Mouse (Mus musculus) embryonic facial prominence, embryonic 13.5 days (tissue): ENCODE results near the gene Gm3002. TPM values are rescaled to one million over a fixed set of nuclear protein-coding genes. Genes with fewer than 3 reads are reported as not detected.
"Not testable (repeated sequence)": the region's sequence is repeated elsewhere in the genome, so short reads cannot be mapped to it uniquely, and the experiment has no call there.

Source experiments
- ATAC-seq: fragments of 200-750 bp; cut with Nextera tagmentation; 2 replicates; pipeline ENCODE4 v1.8.0; 2017; ENCODE audit warnings: low read depth; ENCODE audit not compliant: insufficient number of reproducible peaks, insufficient read depth, low FRiP score, low TSS enrichment
- H3K27ac ChIP-seq: fragments of 300-500 bp; sonication (generic); 2 replicates; pipeline ENCODE4 v1.5.1; 2015; ENCODE audit warnings: moderate library complexity, mild to moderate bottlenecking, inconsistent platforms
- H3K27me3 ChIP-seq: fragments of 300-500 bp; sonication (generic); 2 replicates; pipeline ENCODE4 v1.6.1; 2015; ENCODE audit warnings: mild to moderate bottlenecking, inconsistent platforms
- H3K36me3 ChIP-seq: fragments of 300-500 bp; sonication (generic); 2 replicates; pipeline ENCODE4 v1.6.1; 2015; ENCODE audit warnings: mild to moderate bottlenecking, inconsistent platforms
- H3K4me1 ChIP-seq: fragments of 300-500 bp; sonication (generic); 2 replicates; pipeline ENCODE4 v1.6.1; 2015; ENCODE audit warnings: inconsistent platforms
- H3K4me2 ChIP-seq: fragments of 300-500 bp; sonication (generic); 2 replicates; pipeline ENCODE4 v1.6.1; 2015; ENCODE audit warnings: moderate library complexity, mild to moderate bottlenecking, inconsistent platforms
- H3K4me3 ChIP-seq: fragments of 300-500 bp; sonication (generic); 2 replicates; pipeline ENCODE4 v1.5.1; 2015; ENCODE audit warnings: mild to moderate bottlenecking, inconsistent platforms
- H3K9ac ChIP-seq: fragments of 300-500 bp; sonication (generic); 2 replicates; pipeline ENCODE4 v1.6.1; 2015; ENCODE audit warnings: mild to moderate bottlenecking, inconsistent platforms
- H3K9me3 ChIP-seq: fragments of 300-500 bp; sonication (generic); 2 replicates; pipeline ENCODE4 v1.6.1; 2016; ENCODE audit warnings: inconsistent platforms
- WGBS: fragments of 180-500 bp; shearing (Covaris S2); methylation state at CpG from one replicate; pipeline ENCODE4 v1.1.7; 2015; ENCODE audit warnings: mixed read lengths; 5-methylcytosine and 5-hydroxymethylcytosine counted together
- polyA plus RNA-seq: library from polyadenylated mRNA; unstranded; fragments of >200 nt; fragmentation: Nextera tagmentation; extraction: Ambion mirVana; gene quantifications from 2 replicates; pipeline ENCODE4 v1.2.1, GENCODE M21; 2015

Gm3002 gene
- 0.19 and 0.24 TPM in 2 replicates for polyA plus RNA-seq

- H3K27me3 ChIP-seq, H3K36me3 ChIP-seq, H3K4me3 ChIP-seq, H3K9ac ChIP-seq, H3K4me2 ChIP-seq, H3K4me1 ChIP-seq, ATAC-seq, H3K9me3 ChIP-seq, H3K27ac ChIP-seq: not testable (repeated sequence)
- WGBS, result no CpG with 5 or more reads among the region's 31 CpGs
Measured at GRCm38 (mm10) chr14:3809774-3810173, at the start of gene Gm3002. Gm3002 (plus strand) TSS chr14:3810074.

DNA sequence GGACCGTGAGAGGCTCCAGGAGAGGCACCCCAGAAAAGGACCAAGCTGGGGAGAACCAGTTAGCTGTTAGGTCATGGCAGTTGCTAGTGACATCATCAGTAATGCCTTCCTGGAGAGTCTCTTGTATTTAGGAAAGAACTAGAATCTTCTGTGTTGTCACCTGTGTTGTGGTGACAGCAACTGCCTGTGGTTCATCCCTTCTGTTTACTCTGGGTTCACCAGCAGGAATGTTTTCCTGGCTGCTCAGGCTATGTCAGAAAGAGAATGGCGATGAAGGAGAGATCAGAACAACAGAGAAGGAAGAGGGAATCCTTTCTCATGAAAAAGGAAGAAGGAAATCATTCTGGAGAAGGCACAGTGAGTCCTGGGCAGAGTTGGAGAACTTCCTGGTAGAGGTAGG lies 36.1 kb downstream of the Gm3002 start, which contains the start of gene Gm3033:
Gene Gm3033, plus strand, starts transcription at position 301 of the 400 bp plus-strand sequence.
- not testable (repeated sequence) for H3K4me3 ChIP-seq, H3K9me3 ChIP-seq, H3K9ac ChIP-seq, H3K27me3 ChIP-seq, ATAC-seq, H3K4me2 ChIP-seq, H3K4me1 ChIP-seq, H3K36me3 ChIP-seq, H3K27ac ChIP-seq
- no CpG with 5 or more reads among the region's 2 CpGs for WGBS

- H3K36me3 ChIP-seq, H3K4me2 ChIP-seq, H3K4me1 ChIP-seq, H3K27me3 ChIP-seq, H3K4me3 ChIP-seq, H3K27ac ChIP-seq, H3K9ac ChIP-seq, ATAC-seq, H3K9me3 ChIP-seq: not testable (repeated sequence)
- whole genome bisulfite sequencing, result no CpG with 5 or more reads among the region's 1 CpGs
Measured at GRCm38 (mm10) chr14:3883872-3884271, 74.0 kb downstream of the Gm3002 start, which contains the start of gene Gm2916. Gm2916 (plus strand) TSS chr14:3884172.

DNA sequence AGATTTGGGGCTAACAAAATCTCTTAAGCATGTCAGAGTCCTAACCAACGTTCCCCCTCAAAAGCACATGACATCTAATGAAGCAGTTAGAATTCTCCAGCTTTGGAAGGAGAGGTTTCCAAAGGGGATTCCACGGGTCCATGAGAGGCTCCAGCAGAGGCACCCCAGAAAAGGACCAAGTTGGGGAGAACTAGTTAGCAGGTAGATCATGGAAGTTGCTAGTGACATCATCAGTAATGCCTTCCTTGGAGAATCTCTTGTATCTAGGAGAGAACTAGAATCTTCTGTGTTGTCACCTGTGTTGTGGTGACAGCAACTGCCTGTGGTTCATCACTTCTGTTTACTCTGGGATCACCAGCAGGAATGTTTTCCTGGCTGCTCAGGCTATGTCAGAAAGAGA lies 121.6 kb downstream of the Gm3002 start, which contains the start of gene Gm3029:
Gene Gm3029, plus strand, starts transcription at position 301 of the 400 bp plus-strand sequence.
- not testable (repeated sequence) for H3K4me2 ChIP-seq, H3K9ac ChIP-seq, H3K4me3 ChIP-seq, H3K36me3 ChIP-seq, H3K27me3 ChIP-seq, H3K9me3 ChIP-seq, H3K4me1 ChIP-seq, H3K27ac ChIP-seq, ATAC-seq
- 50% methylated on average over 1 of the region's 2 CpGs for WGBS

GRCm38 (mm10) chr14:3963247-3963646 lies 153.4 kb downstream of the Gm3002 start, which contains the start of gene Gm3095:
Gm3095 (plus strand) TSS chr14:3963547.
- H3K4me3 ChIP-seq, H3K4me2 ChIP-seq, H3K27ac ChIP-seq, H3K4me1 ChIP-seq, ATAC-seq, H3K27me3 ChIP-seq, H3K36me3 ChIP-seq, H3K9me3 ChIP-seq, H3K9ac ChIP-seq: not testable (repeated sequence)
- WGBS, result no CpG with 5 or more reads among the region's 2 CpGs

DNA sequence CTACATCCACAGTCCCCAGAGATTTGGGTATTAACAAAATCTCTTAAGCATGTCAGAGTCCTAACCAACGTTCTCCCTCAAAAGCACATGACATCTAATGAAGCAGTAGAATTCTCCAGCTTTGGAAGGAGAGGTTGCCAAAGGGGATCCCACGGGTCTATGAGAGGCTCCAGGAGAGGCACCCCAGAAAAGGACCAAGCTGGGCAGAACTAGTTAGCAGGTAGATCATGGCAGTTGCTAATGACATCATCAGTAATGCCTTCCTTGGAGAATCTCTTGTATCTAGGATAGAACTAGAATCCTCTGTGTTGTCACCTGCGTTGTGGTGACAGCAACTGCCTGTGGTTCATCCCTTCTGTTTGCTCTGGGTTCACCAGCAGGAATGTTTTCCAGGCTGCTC lies 188.2 kb downstream of the Gm3002 start, which contains the start of gene Gm3099:
Gene Gm3099, plus strand, starts transcription at position 301 of the 400 bp plus-strand sequence.
- H3K27me3 ChIP-seq, H3K36me3 ChIP-seq, H3K9me3 ChIP-seq, H3K4me3 ChIP-seq, ATAC-seq, H3K4me2 ChIP-seq, H3K4me1 ChIP-seq, H3K27ac ChIP-seq, H3K9ac ChIP-seq: not testable (repeated sequence)
- WGBS, result 49% methylated on average over 2 of the region's 3 CpGs

Other genes with a start within 250 kb of the Gm3002 start
- not detected in 2 replicates for gene Gm3012, start 175.6 kb upstream of the Gm3002 start, polyA plus RNA-seq
- gene Gm3020, start 158.0 kb upstream of the Gm3002 start, polyA plus RNA-seq, result 1.0 and 1.6 TPM in 2 replicates
- not detected in 2 replicates for gene Gm3043, start 121.3 kb upstream of the Gm3002 start, polyA plus RNA-seq
- gene Gm3033, start 36.2 kb downstream of the Gm3002 start, polyA plus RNA-seq, result 0.20 TPM in 1 of 2 replicates, not detected in the other
- not detected in 2 replicates for gene Gm2916, start 74.1 kb downstream of the Gm3002 start, polyA plus RNA-seq
- gene Gm3029, start 121.7 kb downstream of the Gm3002 start, polyA plus RNA-seq, result not detected in 2 replicates
- gene Gm3095, start 153.5 kb downstream of the Gm3002 start, polyA plus RNA-seq, result not detected in 2 replicates
- gene Gm3099, start 188.3 kb downstream of the Gm3002 start, polyA plus RNA-seq, result not detected in 2 replicates
- gene Gm5796, start 213.9 kb downstream of the Gm3002 start, polyA plus RNA-seq, result 0.28 and 0.65 TPM in 2 replicates